Mouse (Mus musculus) spleen, adult 2 months (tissue): Measurements from ENCODE around the gene Dock10.

Experiments used
- CTCF ChIP-seq: fragments of 200-500 bp; IDR thresholded peaks from 2 replicates; pipeline ENCODE4 v1.5.1; 2011; ENCODE audit warnings: mild to moderate bottlenecking, inconsistent platforms; ENCODE audit not compliant: insufficient read depth, insufficient read length, insufficient replicate concordance; ENCODE audit errors: extremely low read depth
- POLR2A ChIP-seq: fragments of 200-500 bp; IDR thresholded peaks from 2 replicates; pipeline ENCODE4 v1.6.1; 2011; ENCODE audit warnings: low read depth, low read length, inconsistent platforms

GRCm38 (mm10) chr1:80676004-80676673, 82.2 kb downstream of the Dock10 start:
- TF ChIP-seq CTCF (no peak), POLR2A (no peak)
